Mouse (Mus musculus) CH12.LX (cell line): ENCODE results near the gene Ypel2. TPM values are rescaled to one million over a fixed set of nuclear protein-coding genes. Genes with fewer than 3 reads are reported as not detected.

Experiments used
- DNase-seq: peaks from one replicate; pipeline ENCODE4 v3.0.0-alpha.2; 2013; ENCODE audit errors: extremely low read depth
- H3K27ac ChIP-seq: 2 replicates; pipeline ENCODE4 v1.5.1; 2012; ENCODE audit warnings: low read depth, mild to moderate bottlenecking, control low read depth, moderate library complexity; ENCODE audit not compliant: insufficient read depth
- H3K27me3 ChIP-seq: replicated peaks from 2 replicates; pipeline ENCODE3; 2012; ENCODE audit warnings: inconsistent platforms
- H3K36me3 ChIP-seq, 2 experiments: replicated peaks in 1 of 2; 2 replicates each; pipeline versions ENCODE3 to v1.6.1; 2012; ENCODE audit warnings: inconsistent platforms in 1 of 2, low read length in 1 of 2, mild to moderate bottlenecking in 1 of 2, mixed read lengths in 1 of 2, moderate library complexity in 1 of 2; ENCODE audit not compliant: control insufficient read depth in 1 of 2, insufficient read depth in 1 of 2
- H3K4me1 ChIP-seq, 2 experiments: 2 replicates each; pipeline ENCODE4 v1.6.1; 2012; ENCODE audit warnings: inconsistent platforms in 1 of 2, moderate library complexity in 1 of 2; ENCODE audit not compliant: insufficient read depth in 2 of 2, control insufficient read depth in 1 of 2
- H3K4me2 ChIP-seq: 2 replicates; pipeline ENCODE4 v1.6.1; 2012; ENCODE audit warnings: low read depth, mild to moderate bottlenecking, control low read depth; ENCODE audit not compliant: poor library complexity, insufficient read depth, severe bottlenecking
- H3K4me3 ChIP-seq, 3 experiments: fragments of 150-350 bp in 1 of 3; sonication (generic) in 1 of 3; replicated peaks in 1 of 3; 2 replicates each; pipeline versions ENCODE3 to v1.5.1; 2011 to 2012; ENCODE audit warnings: low read depth in 2 of 3, low read length in 2 of 3, mild to moderate bottlenecking in 2 of 3, moderate library complexity in 2 of 3, control low read depth in 1 of 3, improper control_type of control experiment in 1 of 3, inconsistent platforms in 1 of 3, mixed read lengths in 1 of 3; ENCODE audit not compliant: poor library complexity in 1 of 3
- H3K79me2 ChIP-seq: replicated peaks from 2 replicates; pipeline ENCODE4 v1.6.1; 2012; ENCODE audit warnings: mild to moderate bottlenecking, moderate library complexity; ENCODE audit not compliant: control insufficient read depth, poor library complexity, insufficient read depth, severe bottlenecking; ENCODE audit errors: extremely low read depth
- H3K9ac ChIP-seq: 2 replicates; pipeline ENCODE4 v1.6.1; 2012; ENCODE audit warnings: low read depth, mild to moderate bottlenecking, control low read depth, moderate library complexity; ENCODE audit not compliant: insufficient read depth
- H3K9me3 ChIP-seq: replicated peaks from 2 replicates; pipeline ENCODE3; 2012; ENCODE audit warnings: low read length, inconsistent platforms, mixed read lengths
- CHD1 ChIP-seq: IDR thresholded peaks from 2 replicates; pipeline ENCODE4 v1.6.1; 2012; ENCODE audit warnings: low read depth, low read length, improper control_type of control experiment, inconsistent platforms
- CTCF ChIP-seq, 2 experiments: IDR thresholded peaks in 1 of 2; conservative IDR thresholded peaks in 1 of 2; 2 replicates each; pipeline ENCODE4 v1.5.1; 2011 to 2012; ENCODE audit warnings: low read depth in 2 of 2, low read length in 2 of 2, improper control_type of control experiment in 1 of 2, inconsistent platforms in 1 of 2, mild to moderate bottlenecking in 1 of 2, moderate library complexity in 1 of 2
- E2F4 ChIP-seq: IDR thresholded peaks from 2 replicates; pipeline ENCODE4 v1.6.1; 2011; ENCODE audit warnings: low read depth, low read length, improper control_type of control experiment; ENCODE audit not compliant: insufficient replicate concordance
- ELF1 ChIP-seq: IDR thresholded peaks from 2 replicates; pipeline ENCODE4 v1.6.1; 2014; ENCODE audit warnings: low read depth, mild to moderate bottlenecking, inconsistent platforms, low read length, improper control_type of control experiment
- GABPA ChIP-seq: IDR thresholded peaks from 2 replicates; pipeline ENCODE4 v1.6.1; 2012; ENCODE audit warnings: low read depth, low read length, improper control_type of control experiment, inconsistent platforms; ENCODE audit not compliant: insufficient replicate concordance
- MAX ChIP-seq: IDR thresholded peaks from 2 replicates; pipeline ENCODE4 v1.6.1; 2011; ENCODE audit warnings: low read length, improper control_type of control experiment
- MAZ ChIP-seq: IDR thresholded peaks from 2 replicates; pipeline ENCODE4 v1.6.1; 2012; ENCODE audit warnings: low read depth, mild to moderate bottlenecking, inconsistent platforms, low read length, improper control_type of control experiment, moderate library complexity
- MXI1 ChIP-seq: IDR thresholded peaks from 2 replicates; pipeline ENCODE4 v1.6.1; 2011; ENCODE audit warnings: mild to moderate bottlenecking, low read depth, low read length, improper control_type of control experiment
- MYC ChIP-seq: IDR thresholded peaks from 2 replicates; pipeline ENCODE4 v1.6.1; 2011; ENCODE audit warnings: low read depth, mild to moderate bottlenecking, improper control_type of control experiment, low read length
- NELFE ChIP-seq: IDR thresholded peaks from 2 replicates; pipeline ENCODE4 v1.6.1; 2011; ENCODE audit warnings: low read depth, low read length, improper control_type of control experiment
- POLR2A ChIP-seq: IDR thresholded peaks from 2 replicates; pipeline ENCODE4 v1.6.1; 2011; ENCODE audit warnings: low read depth, mild to moderate bottlenecking, improper control_type of control experiment, low read length
- RAD21 ChIP-seq: IDR thresholded peaks from 2 replicates; pipeline ENCODE4 v1.6.1; 2011; ENCODE audit warnings: low read depth, mild to moderate bottlenecking, low read length, improper control_type of control experiment, moderate library complexity
- SIN3A ChIP-seq: IDR thresholded peaks from 2 replicates; pipeline ENCODE4 v1.6.1; 2012; ENCODE audit warnings: low read length, improper control_type of control experiment, inconsistent platforms
- TCF12 ChIP-seq: IDR thresholded peaks from 2 replicates; pipeline ENCODE4 v1.6.1; 2014; ENCODE audit warnings: low read depth, mild to moderate bottlenecking, inconsistent platforms, low read length, improper control_type of control experiment
- USF1 ChIP-seq: IDR thresholded peaks from 2 replicates; pipeline ENCODE4 v1.6.1; 2014; ENCODE audit warnings: low read depth, mild to moderate bottlenecking, inconsistent platforms, low read length, improper control_type of control experiment
- USF2 ChIP-seq: conservative IDR thresholded peaks from 2 replicates; pipeline ENCODE4 v1.6.1; 2011; ENCODE audit warnings: low read depth, low read length, improper control_type of control experiment
- ZMIZ1 ChIP-seq: IDR thresholded peaks from 2 replicates; pipeline ENCODE4 v1.6.1; 2012; ENCODE audit warnings: low read depth, mild to moderate bottlenecking, inconsistent platforms, low read length, improper control_type of control experiment
- dilution Hi-C: fragments of 300-500 bp; cut with MboI; formaldehyde crosslinking; loops from 2 replicates; pipeline ENCODE4 v1.14.3; 2020; ENCODE audit warnings: low sequenced_read_pairs; ENCODE audit not compliant: extremely low pct_unique_long_range_greater_than_20kb, extremely low pct_ligation_motif_present
- in situ Hi-C: fragments of 300-500 bp; cut with MboI; formaldehyde crosslinking; loops from 3 replicates; pipeline ENCODE4 v1.14.3; 2019; ENCODE audit warnings: low sequenced_read_pairs, low pct_ligation_motif_present, low pct_unique_long_range_greater_than_20kb, mixed read lengths
- polyA plus RNA-seq: library from polyadenylated mRNA; unstranded; fragments of >175 nt; gene quantifications from 2 replicates; pipeline ENCODE4 v1.2.1, GENCODE M21; 2012; ENCODE audit warnings: low read depth; ENCODE audit not compliant: insufficient read length
- total RNA-seq, 2 experiments: library from RNA; depleted of rRNA; stranded (reverse); fragments of 300-350 nt in 1 of 2; fragments of >200 nt in 1 of 2; gene quantifications; 2 replicates each; pipeline ENCODE4 v1.2.3; 2012 to 2014

Gene Ypel2
- total and polyA plus RNA-seq, 3 experiments = 0.38 to 0.91 (median 0.59) TPM

DNA sequence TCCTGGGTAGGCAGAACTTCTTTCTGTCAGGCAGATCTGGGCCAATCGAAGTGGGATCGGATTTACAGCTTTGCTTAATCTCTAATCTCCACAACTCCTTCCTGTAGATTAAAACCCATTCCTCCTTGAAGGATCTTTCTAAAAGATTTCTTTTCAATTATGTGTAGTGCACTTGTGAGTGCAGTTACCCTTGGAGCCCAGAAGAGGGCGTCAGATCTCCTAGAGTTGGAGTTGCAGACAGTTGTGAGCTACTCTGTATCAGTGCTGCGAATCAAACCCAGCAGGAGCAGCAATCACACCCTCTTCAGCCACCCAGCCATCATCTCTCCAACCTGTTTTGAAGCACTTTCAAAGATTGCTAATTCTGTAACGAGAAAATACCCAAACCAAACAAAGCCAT lies 26.9 kb upstream of the Ypel2 start:
- no peak overlapping the region for H3K9ac ChIP-seq
- in situ Hi-C loops = no loop called here
- peaks cover 3% of the 10 kb centered on the region for H3K9me3 ChIP-seq
- H3K27me3 ChIP-seq = no peaks in the 10 kb centered on the region
- H3K4me3 ChIP-seq = no peak overlapping the region
- TF ChIP-seq CTCF (conservative IDR thresholded peaks at IDR 0.05 in 1 of 2, IDR thresholded peaks at IDR 0.05 in 1 of 2; ENCODE audit: low read depth in 2 of 2, low read length in 2 of 2) = peak in 1 of 2 experiments; percentile 30; a peak in 1 of 4 replicates
- TF ChIP-seq MXI1 = no peak
- H3K27ac ChIP-seq = no peak overlapping the region
- H3K36me3 ChIP-seq = no peaks in the 10 kb centered on the region
- peaks cover 3 to 4% of the 10 kb centered on the region in 2 experiments; a peak in 2 of 4 replicates for H3K4me1 ChIP-seq
- no peak for DNase-seq
- H3K4me2 ChIP-seq = no peak overlapping the region
- no peaks in the 10 kb centered on the region for H3K79me2 ChIP-seq
- dilution Hi-C loops = no loop called here

GRCm38 (mm10) chr11:87019431-87019830 lies 25.9 kb upstream of the Ypel2 start:
- in situ Hi-C loops (no loop called here), dilution Hi-C loops (no loop called here)
- Histone ChIP-seq H3K36me3 (no peaks in the 10 kb centered on the region), H3K79me2 (no peaks in the 10 kb centered on the region), H3K4me2 (no peak overlapping the region), H3K9me3 (peaks cover 3% of the 10 kb centered on the region), H3K27ac (no peak overlapping the region), H3K4me3 (no peak overlapping the region), H3K9ac (no peak overlapping the region), H3K27me3 (no peaks in the 10 kb centered on the region), H3K4me1 (peaks cover 3 to 5% of the 10 kb centered on the region in 2 experiments; a peak in 2 of 4 replicates)
- TF ChIP-seq ZMIZ1 (no peak), SIN3A (no peak), E2F4 (no peak), CHD1 (no peak), MAZ (no peak), MAX (no peak), MYC (no peak), POLR2A (no peak), ELF1 (no peak), USF2 (no peak), GABPA (no peak), RAD21 (no peak), USF1 (no peak), NELFE (no peak), TCF12 (no peak)
- no peak for DNase-seq
